Mouse (Mus musculus): ENCODE data around the gene Ugt1a2. TPM values are rescaled to one million over a fixed set of nuclear protein-coding genes. Genes with fewer than 3 reads are reported as not detected.

The Ugt1a2 gene
- polyA plus RNA-seq, 1 experiment: 0.12 TPM

DNA sequence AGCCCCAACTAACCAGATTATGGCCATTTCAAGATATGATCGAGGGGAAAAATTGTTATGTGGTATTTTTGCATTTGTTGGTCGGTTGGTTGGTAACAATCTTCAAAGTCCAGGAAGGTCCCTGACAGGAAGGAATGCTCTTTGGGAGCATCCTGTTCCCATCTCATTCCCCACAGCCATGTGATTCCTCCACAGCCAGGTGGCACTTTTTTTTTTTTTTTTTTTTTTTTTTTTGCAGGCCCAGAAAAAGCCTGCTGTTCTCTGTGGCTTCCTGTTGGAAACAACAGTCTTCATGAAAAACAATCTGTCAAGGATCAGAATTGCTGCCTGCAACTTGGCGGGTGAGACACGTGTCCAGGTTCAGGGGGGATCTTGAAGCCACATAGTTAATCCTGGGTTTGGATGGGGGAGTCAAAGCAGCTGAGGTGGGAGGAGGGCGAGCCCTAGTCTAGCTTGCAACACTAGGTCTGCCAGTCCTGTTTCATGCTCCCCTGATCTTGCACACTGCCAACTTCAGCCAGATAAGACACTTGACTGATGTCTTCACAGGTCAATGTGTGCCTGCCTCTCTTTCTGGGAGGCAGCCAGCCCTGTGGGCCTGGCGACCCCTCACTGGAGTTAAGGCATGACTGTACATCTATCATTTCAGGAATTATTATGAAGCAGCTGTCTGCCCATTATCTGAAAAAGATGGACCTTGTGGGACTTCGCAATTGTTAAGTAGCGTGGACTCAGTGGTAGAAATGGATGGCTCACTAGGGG, 58.7 kb downstream of the Ugt1a2 start:
- TF ChIP-seq CTCF (IDR thresholded peaks at IDR 0.05; ENCODE audit: insufficient read depth, low read length) (no peak), POLR2A (IDR thresholded peaks at IDR 0.05; ENCODE audit: borderline replicate concordance, extremely low read depth, low read depth, low read length) (no peak)

DNA sequence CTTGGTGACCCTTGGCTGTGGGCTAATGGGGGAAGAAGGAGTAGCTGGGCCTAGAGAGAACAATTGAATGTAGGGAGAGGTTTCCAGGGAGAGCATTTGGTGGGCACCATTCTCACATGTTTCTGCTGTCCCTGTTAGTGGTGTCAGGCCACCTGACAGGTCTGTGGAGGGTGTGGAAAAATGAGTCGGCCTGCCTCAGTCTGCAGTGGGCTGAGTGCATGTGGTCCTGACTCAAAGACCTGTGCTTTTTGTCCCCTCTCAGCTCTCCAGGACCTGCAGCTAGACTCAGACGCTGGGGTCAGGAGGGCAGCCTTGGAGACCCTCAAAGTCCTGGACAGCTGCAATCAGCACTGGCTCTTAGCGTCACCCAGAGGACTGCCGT, 59.2 kb downstream of the Ugt1a2 start:
- Histone ChIP-seq H3K4me3 (replicated peaks; ENCODE audit: extremely low read depth, low read depth, low read length) (no peak overlapping the region), H3K4me1 (ENCODE audit: control insufficient read depth, insufficient read depth, low read length) (no peaks in the 10 kb centered on the region)
- TF ChIP-seq CTCF (IDR thresholded peaks at IDR 0.05; ENCODE audit: insufficient read depth, low read length) (no peak), POLR2A (IDR thresholded peaks at IDR 0.05; ENCODE audit: borderline replicate concordance, extremely low read depth, low read depth, low read length) (no peak)
- WGBS: 70% methylated on average over 4 of the region's 4 CpGs
- no peak for DNase-seq

More for the DNA sequence above, 58.7 kb downstream of the Ugt1a2 start:
- no peak for DNase-seq
- Histone ChIP-seq H3K4me1 (ENCODE audit: control insufficient read depth, insufficient read depth, low read length) (no peaks in the 10 kb centered on the region), H3K4me3 (replicated peaks; ENCODE audit: extremely low read depth, low read depth, low read length) (no peak overlapping the region)
- 50% methylated on average over 8 of the region's 8 CpGs for WGBS

DNA sequence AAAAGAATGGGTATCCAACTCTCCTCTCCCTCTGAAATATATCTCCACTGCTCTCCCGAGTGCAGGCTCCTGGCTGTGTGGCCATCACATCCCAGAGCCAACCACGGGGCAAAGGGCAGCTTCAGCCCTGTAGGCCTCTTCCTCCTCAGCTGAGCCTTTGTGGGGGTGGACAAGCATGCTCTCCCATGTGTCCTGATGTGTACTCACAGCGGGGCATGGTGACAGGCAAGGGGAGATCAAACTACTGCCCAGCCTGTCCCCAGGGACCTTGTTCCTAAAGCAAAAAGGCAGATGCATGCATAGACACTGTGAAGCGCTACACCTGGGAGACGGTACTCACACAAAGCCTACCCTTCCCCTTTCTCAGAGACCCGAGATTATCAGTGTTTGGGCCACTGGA, 59.7 kb downstream of the Ugt1a2 start:
- TF ChIP-seq CTCF (IDR thresholded peaks at IDR 0.05; ENCODE audit: insufficient read depth, low read length): no peak
- no peak for TF ChIP-seq POLR2A (IDR thresholded peaks at IDR 0.05; ENCODE audit: borderline replicate concordance, extremely low read depth, low read depth, low read length)
- WGBS: 69% methylated on average over 6 of the region's 6 CpGs
- DNase-seq: no peak
- Histone ChIP-seq H3K4me3 (replicated peaks; ENCODE audit: extremely low read depth, low read depth, low read length) (no peak overlapping the region), H3K4me1 (ENCODE audit: control insufficient read depth, insufficient read depth, low read length) (no peaks in the 10 kb centered on the region)

DNA sequence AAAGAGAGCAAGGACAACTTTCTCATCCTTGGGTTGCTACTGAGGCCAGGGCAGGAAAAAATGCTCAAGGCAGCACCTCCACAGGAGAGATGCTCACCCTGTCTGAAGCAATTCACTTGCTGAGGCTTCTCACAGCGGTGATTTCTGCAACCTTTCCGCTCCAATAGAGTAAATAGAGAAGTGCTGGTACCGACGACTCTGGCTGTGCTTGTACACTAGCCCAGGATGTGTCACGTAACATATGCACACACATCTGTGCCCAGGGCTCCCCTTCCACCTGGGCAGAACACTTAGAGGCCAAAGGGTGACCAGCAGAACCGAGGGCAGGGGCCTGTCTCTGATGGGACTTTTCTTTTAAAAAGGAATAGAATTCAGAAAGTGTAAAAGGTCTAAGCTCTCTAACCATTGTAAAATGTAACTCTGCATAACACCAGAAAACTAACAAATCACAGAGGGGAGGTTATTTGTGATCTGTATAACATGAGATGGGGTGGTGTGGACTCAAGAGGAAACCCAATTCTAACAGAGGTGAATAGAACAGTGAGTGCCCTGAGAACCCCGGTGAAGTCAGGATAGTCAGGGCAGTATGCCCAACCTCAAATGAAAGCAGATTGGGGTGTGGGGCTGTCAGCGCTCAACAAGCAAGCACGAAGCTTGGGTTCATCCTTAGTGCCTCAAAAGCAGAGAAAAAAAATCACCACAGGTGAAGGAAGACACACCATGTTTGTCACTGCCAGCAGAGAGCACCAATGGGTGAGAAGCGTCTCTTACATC, 60.4 kb downstream of the Ugt1a2 start:
- Histone ChIP-seq H3K4me3 (replicated peaks; ENCODE audit: extremely low read depth, low read depth, low read length) (no peak overlapping the region), H3K4me1 (ENCODE audit: control insufficient read depth, insufficient read depth, low read length) (no peaks in the 10 kb centered on the region)
- DNase-seq: no peak
- TF ChIP-seq CTCF (IDR thresholded peaks at IDR 0.05; ENCODE audit: insufficient read depth, low read length) (no peak), POLR2A (IDR thresholded peaks at IDR 0.05; ENCODE audit: borderline replicate concordance, extremely low read depth, low read depth, low read length) (no peak)
- WGBS: 75% methylated on average over 10 of the region's 10 CpGs

DNA sequence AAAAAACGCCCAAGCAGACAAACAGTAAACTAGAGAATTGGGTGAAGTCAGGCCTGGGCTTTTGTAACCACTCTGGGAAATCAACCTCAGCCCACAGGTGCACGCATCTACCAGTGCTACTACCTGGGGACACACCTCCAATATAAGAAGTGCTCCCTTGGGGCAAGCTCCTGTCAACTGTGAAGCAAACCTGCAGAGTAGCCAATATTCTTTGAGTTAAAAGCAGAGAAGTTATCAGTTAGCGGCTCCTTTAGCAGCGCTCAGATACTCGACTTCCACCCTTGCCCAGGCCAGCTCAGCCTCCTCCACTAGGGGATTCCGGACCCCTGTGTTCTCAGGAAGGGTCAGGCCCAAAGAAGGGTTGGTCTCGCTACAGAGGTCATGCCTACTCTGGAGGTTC, 61.3 kb downstream of the Ugt1a2 start:
- Histone ChIP-seq H3K4me3 (replicated peaks; ENCODE audit: extremely low read depth, low read depth, low read length) (no peak overlapping the region), H3K4me1 (ENCODE audit: control insufficient read depth, insufficient read depth, low read length) (no peaks in the 10 kb centered on the region)
- TF ChIP-seq CTCF (IDR thresholded peaks at IDR 0.05; ENCODE audit: insufficient read depth, low read length) (no peak), POLR2A (IDR thresholded peaks at IDR 0.05; ENCODE audit: borderline replicate concordance, extremely low read depth, low read depth, low read length) (no peak)
- DNase-seq: no peak
- WGBS: 85% methylated on average over 7 of the region's 7 CpGs

DNA sequence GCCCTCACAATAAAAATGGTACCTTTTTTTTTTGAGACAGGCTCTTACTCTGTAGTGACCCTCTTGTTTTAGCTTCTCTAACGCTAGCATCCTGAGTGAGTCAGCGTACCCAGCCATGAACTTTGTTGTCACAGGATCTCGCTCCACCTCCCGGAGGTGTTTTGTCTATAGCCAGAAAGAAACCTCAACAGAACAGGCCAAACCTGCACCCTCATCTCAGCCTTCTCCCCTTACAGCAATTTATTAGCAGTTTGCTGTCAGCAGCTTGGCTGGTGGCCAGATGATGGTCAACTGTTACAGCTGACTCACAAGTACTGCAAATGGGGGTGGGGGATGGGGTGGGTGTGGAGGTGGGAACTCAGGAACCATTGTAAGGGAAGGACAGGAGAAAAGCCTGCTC, 61.9 kb downstream of the Ugt1a2 start:
- Histone ChIP-seq H3K4me3 (replicated peaks; ENCODE audit: extremely low read depth, low read depth, low read length) (no peak overlapping the region), H3K4me1 (ENCODE audit: control insufficient read depth, insufficient read depth, low read length) (no peaks in the 10 kb centered on the region)
- DNase-seq: no peak
- WGBS: 66% methylated on average over 4 of the region's 4 CpGs
- TF ChIP-seq POLR2A (IDR thresholded peaks at IDR 0.05; ENCODE audit: borderline replicate concordance, extremely low read depth, low read depth, low read length) (no peak), CTCF (IDR thresholded peaks at IDR 0.05; ENCODE audit: insufficient read depth, low read length) (no peak)

DNA sequence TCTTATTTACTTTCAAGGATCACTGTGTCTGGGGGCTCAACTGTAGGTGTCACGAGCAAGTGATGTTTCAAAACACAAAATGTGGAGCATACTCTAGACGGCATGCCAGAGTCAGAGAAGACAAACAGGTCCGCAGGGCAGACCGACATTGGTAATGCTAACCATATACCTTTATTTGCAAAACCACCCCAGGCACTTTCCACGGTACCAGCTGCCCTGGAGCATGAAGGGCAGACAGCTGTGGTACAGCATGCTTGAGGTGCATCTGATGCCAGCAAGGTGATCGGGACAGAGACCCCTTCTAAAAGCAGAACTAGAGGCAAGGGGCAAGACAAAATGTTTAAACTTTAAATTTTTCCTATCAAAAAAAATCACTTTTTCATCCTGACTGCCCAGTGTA, 62.6 kb downstream of the Ugt1a2 start:
- Histone ChIP-seq H3K4me1 (ENCODE audit: control insufficient read depth, insufficient read depth, low read length) (no peaks in the 10 kb centered on the region), H3K4me3 (replicated peaks; ENCODE audit: extremely low read depth, low read depth, low read length) (no peak overlapping the region)
- TF ChIP-seq POLR2A (IDR thresholded peaks at IDR 0.05; ENCODE audit: borderline replicate concordance, extremely low read depth, low read depth, low read length): no peak
- TF ChIP-seq CTCF (IDR thresholded peaks at IDR 0.05; ENCODE audit: insufficient read depth, low read length): no peak
- DNase-seq: no peak
- WGBS: 72% methylated on average over 6 of the region's 6 CpGs

DNA sequence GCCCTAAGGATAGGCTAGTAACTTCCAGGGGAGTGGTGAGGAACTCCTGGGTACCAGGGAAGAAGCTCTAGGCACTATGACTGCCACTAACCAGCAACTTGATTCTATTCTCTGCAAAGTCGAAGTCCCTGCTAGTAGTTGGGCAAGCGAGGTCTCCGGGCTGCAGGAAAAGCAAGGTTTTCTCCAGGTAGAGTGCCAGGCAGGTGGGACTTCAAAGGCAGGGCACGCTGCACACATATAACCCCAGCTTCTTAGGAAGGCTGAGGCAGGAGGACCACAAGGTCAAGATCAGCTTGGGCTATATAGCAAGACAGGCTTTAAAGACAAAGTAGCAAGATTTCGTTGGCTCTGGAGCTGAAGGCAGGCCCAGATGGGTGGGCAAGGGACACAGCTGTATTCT, 63.4 kb downstream of the Ugt1a2 start:
- 92% methylated on average over 5 of the region's 5 CpGs for WGBS
- TF ChIP-seq CTCF (IDR thresholded peaks at IDR 0.05; ENCODE audit: insufficient read depth, low read length) (no peak), POLR2A (IDR thresholded peaks at IDR 0.05; ENCODE audit: borderline replicate concordance, extremely low read depth, low read depth, low read length) (no peak)
- no peak overlapping the region for H3K4me3 ChIP-seq (replicated peaks; ENCODE audit: extremely low read depth, low read depth, low read length)
- DNase-seq: no peak
- H3K4me1 ChIP-seq (ENCODE audit: control insufficient read depth, insufficient read depth, low read length): no peaks in the 10 kb centered on the region

DNA sequence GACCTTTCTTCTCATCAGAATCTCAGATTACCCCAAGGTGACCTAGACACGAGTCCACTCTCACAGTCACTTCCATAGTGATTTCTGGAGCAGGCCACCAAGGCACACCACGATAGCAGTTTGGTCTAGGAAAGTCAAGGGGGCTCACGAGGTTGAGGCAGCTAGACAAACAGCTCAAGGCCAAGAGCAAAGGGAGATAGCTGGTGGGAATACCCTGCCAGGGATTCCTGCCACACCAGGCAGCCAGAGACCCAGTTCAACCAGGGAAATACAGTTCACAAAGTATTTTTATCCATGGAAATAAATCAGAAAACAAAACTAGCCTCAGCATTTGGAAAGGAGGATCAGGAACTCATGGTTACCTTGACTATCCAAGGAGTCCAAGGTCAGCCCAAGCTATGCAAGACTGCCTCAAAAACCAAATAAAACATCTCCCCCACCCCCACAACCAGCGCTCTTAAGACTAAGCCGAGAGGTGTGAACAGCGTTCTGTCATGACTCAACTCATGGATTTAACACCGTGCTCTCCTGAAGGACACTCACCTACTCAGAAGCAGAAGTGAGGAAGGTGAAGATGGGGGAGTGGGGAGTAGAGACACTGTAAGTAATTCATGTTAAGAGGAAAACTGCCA, 64.0 kb downstream of the Ugt1a2 start:
- Histone ChIP-seq H3K4me3 (replicated peaks; ENCODE audit: extremely low read depth, low read depth, low read length) (no peak overlapping the region), H3K4me1 (ENCODE audit: control insufficient read depth, insufficient read depth, low read length) (no peaks in the 10 kb centered on the region)
- 80% methylated on average over 7 of the region's 7 CpGs for WGBS
- DNase-seq: no peak
- TF ChIP-seq POLR2A (IDR thresholded peaks at IDR 0.05; ENCODE audit: borderline replicate concordance, extremely low read depth, low read depth, low read length): no peak
- no peak for TF ChIP-seq CTCF (IDR thresholded peaks at IDR 0.05; ENCODE audit: insufficient read depth, low read length)

Measured in lung, adult 2 months (tissue).